Mouse (Mus musculus) stomach, embryonic 16.5 days (tissue): ENCODE data around the gene Nme2. TPM values are rescaled to one million over a fixed set of nuclear protein-coding genes. Genes with fewer than 3 reads are reported as not detected.

Experiments
- ATAC-seq: fragments of 200-750 bp; cut with Nextera tagmentation; 2 replicates; pipeline ENCODE4 v1.8.0; 2017; ENCODE audit warnings: moderate number of reproducible peaks, moderate TSS enrichment; ENCODE audit not compliant: insufficient read depth, low FRiP score
- H3K27ac ChIP-seq: fragments of 300-500 bp; sonication (generic); 2 replicates; pipeline ENCODE4 v1.5.1; 2014; ENCODE audit warnings: low read length
- H3K27me3 ChIP-seq: fragments of 300-500 bp; sonication (generic); 2 replicates; pipeline ENCODE4 v1.6.1; 2014; ENCODE audit warnings: low read length, control low read depth, mixed read lengths; ENCODE audit not compliant: control insufficient read depth, insufficient read depth
- H3K36me3 ChIP-seq: fragments of 300-500 bp; sonication (generic); 2 replicates; pipeline ENCODE4 v1.6.1; 2014; ENCODE audit warnings: low read length; ENCODE audit not compliant: control insufficient read depth, insufficient read depth
- H3K4me1 ChIP-seq: fragments of 300-500 bp; sonication (generic); 2 replicates; pipeline ENCODE4 v1.6.1; 2014; ENCODE audit warnings: low read length, control low read depth, mixed read lengths; ENCODE audit not compliant: control insufficient read depth, insufficient read depth
- H3K4me2 ChIP-seq: fragments of 300-500 bp; sonication (generic); 2 replicates; pipeline ENCODE4 v1.6.1; 2014; ENCODE audit warnings: low read depth, low read length, mixed read lengths
- H3K4me3 ChIP-seq: fragments of 300-500 bp; sonication (generic); replicated peaks from 2 replicates; pipeline ENCODE4 v1.5.1; 2014; ENCODE audit warnings: mild to moderate bottlenecking, low read length
- H3K9ac ChIP-seq: fragments of 300-500 bp; sonication (generic); 2 replicates; pipeline ENCODE4 v1.6.1; 2014; ENCODE audit warnings: low read length
- H3K9me3 ChIP-seq: fragments of 300-500 bp; sonication (generic); replicated peaks from 2 replicates; pipeline ENCODE4 v1.6.1; 2016; ENCODE audit warnings: low read length, control low read depth; ENCODE audit not compliant: control insufficient read depth
- WGBS: fragments of 180-500 bp; shearing (Covaris S2); extraction: QIAGEN DNeasy Blood & Tissue Kit; methylation state at CpG from one replicate; pipeline ENCODE4 v1.1.7; 2014; 5-methylcytosine and 5-hydroxymethylcytosine counted together
- polyA plus RNA-seq: library from polyadenylated mRNA; unstranded; fragments of >200 nt; fragmentation: Nextera tagmentation; extraction: Ambion mirVana; gene quantifications from 2 replicates; pipeline ENCODE4 v1.2.1, GENCODE M21; 2015

Gene Nme2
- polyA plus RNA-seq, 1 experiment from 2014 or later, result 314 TPM

DNA sequence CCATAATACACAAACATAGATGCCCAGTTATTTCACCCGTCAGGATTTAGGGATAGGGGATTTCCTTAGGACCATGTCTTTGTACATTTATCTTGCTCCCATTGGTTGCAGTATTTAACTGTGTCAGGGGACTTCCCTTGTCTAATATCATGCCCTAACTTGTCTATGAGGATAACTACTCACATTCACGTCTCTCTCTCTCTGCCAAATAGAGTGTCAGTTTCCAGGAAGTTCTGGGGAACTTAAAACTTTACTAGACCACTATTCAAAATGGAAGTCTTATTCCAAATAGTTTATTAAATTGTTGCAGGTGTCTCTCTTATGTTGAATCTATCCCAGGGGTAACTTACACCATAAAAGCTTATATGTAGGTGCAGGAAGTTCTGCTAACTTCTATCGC lies 44.5 kb downstream of the Nme2 start:
- no peaks in the 10 kb centered on the region for H3K27me3 ChIP-seq
- H3K9me3 ChIP-seq, result no peaks in the 10 kb centered on the region
- ATAC-seq, result no peak
- no peak overlapping the region for H3K4me2 ChIP-seq
- 86% methylated on average over 3 of the region's 3 CpGs for WGBS
- H3K27ac ChIP-seq, result no peak overlapping the region
- no peak overlapping the region for H3K9ac ChIP-seq
- no peaks in the 10 kb centered on the region for H3K4me1 ChIP-seq
- H3K36me3 ChIP-seq, result 0 out of 2 replicates have a peak, but pooled peaks cover 18% of the 10 kb centered on the region
- H3K4me3 ChIP-seq, result no peak overlapping the region

DNA sequence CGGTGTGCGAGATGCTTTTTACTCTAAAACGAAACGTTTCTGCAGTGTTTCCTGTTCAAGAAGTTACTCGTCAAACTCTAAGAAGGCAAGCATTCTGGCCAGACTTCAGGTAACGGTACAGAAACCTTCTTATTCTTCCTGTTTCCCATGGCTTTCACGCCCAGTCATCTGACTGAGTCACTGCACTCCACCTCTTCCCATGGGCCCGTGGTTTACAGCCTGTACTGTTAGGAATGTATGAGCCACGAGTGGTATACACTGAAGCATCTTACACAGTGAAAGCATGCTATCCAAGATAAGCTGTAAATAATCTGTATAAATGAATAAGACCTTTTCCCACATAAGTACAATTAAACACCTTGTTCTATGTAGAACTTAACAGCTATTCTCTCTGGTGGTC lies 47.2 kb downstream of the Nme2 start:
- H3K27ac ChIP-seq, result no peak overlapping the region
- WGBS, result 86% methylated on average over 9 of the region's 9 CpGs
- no peak overlapping the region for H3K4me3 ChIP-seq
- no peak overlapping the region for H3K4me2 ChIP-seq
- no peak overlapping the region for H3K9ac ChIP-seq
- no peak for ATAC-seq
- H3K27me3 ChIP-seq, result no peaks in the 10 kb centered on the region
- no peaks in the 10 kb centered on the region for H3K4me1 ChIP-seq
- no peaks in the 10 kb centered on the region for H3K9me3 ChIP-seq
- 0 out of 2 replicates have a peak, but pooled peaks cover 19% of the 10 kb centered on the region for H3K36me3 ChIP-seq

DNA sequence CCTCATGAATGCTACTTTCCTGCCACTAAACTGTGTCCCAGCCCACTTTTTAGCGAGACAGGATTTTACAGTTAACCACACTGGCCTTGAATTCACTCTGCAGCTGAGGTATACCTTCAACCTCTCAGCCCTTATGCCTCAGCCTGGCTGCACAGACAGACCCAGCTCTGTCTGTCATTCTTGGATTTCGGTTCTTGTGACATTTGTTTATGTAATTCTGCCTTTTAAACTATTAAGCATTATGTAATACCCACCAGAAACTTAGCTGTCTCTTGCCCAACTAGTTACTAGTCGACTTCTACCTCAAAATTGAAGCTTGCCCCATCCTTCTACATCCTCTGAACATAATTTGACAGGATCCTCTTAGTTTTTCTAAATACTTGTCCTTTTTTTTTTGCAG lies 48.2 kb downstream of the Nme2 start:
- WGBS, result 70% methylated on average over 3 of the region's 3 CpGs
- no peak overlapping the region for H3K27ac ChIP-seq
- 0 out of 2 replicates have a peak, but pooled peaks cover 19% of the 10 kb centered on the region for H3K36me3 ChIP-seq
- H3K4me1 ChIP-seq, result no peaks in the 10 kb centered on the region
- H3K9ac ChIP-seq, result no peak overlapping the region
- ATAC-seq, result no peak
- no peaks in the 10 kb centered on the region for H3K27me3 ChIP-seq
- no peak overlapping the region for H3K4me3 ChIP-seq
- no peaks in the 10 kb centered on the region for H3K9me3 ChIP-seq
- no peak overlapping the region for H3K4me2 ChIP-seq

DNA sequence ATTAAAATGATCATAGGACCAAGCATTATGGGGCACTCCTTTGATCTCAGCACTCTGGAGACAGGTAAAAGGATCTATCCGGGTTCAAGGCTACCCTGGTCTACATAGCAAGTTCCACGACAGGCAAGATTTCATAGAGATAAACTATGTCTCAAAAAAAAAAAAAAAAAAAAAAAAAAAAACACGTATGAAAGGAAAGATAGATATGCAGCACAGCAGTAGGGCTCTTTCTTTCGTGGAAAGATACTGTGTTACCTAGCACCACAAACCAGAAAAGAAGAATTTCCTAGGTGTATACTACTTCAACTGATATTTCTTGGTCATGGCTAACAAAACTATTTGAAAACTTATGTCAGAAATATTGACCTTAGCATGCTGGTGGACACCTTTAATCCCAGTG lies 49.2 kb downstream of the Nme2 start:
- Histone ChIP-seq H3K4me3 (no peak overlapping the region), H3K9me3 (no peaks in the 10 kb centered on the region), H3K4me2 (no peak overlapping the region), H3K36me3 (0 out of 2 replicates have a peak, but pooled peaks cover 19% of the 10 kb centered on the region), H3K27ac (no peak overlapping the region), H3K9ac (no peak overlapping the region), H3K27me3 (no peaks in the 10 kb centered on the region), H3K4me1 (no peaks in the 10 kb centered on the region)
- WGBS, result 76% methylated on average over 4 of the region's 4 CpGs
- ATAC-seq, result no peak

Other genes with a start within 250 kb of the Nme2 start
- 15.1 and 18.9 TPM in 2 replicates for gene Utp18, start 70.5 kb downstream of the Nme2 start, polyA plus RNA-seq
- gene Mbtd1, start 70.4 kb downstream of the Nme2 start, polyA plus RNA-seq, result 19.0 and 20.2 TPM in 2 replicates
- 296 and 325 TPM in 2 replicates for gene Gm20390, start 12.0 kb upstream of the Nme2 start, polyA plus RNA-seq
- gene Nme1, start 12.3 kb upstream of the Nme2 start, polyA plus RNA-seq, result 136 and 162 TPM in 2 replicates
- 26.1 and 31.0 TPM in 2 replicates for gene Spag9, start 39.8 kb upstream of the Nme2 start, polyA plus RNA-seq